Mouse (Mus musculus) forebrain, embryonic 14.5 days (tissue): ENCODE data around the gene Cdh11. TPM values are rescaled to one million over a fixed set of nuclear protein-coding genes. Genes with fewer than 3 reads are reported as not detected.
A peak's percentile ranks its signal among the peaks of the same experiment; 100 is the strongest.

Experiments
- ATAC-seq: fragments of 200-750 bp; cut with Nextera tagmentation; 2 replicates; pipeline ENCODE4 v1.8.0; 2017; ENCODE audit warnings: mild to moderate bottlenecking, moderate library complexity
- DNase-seq: peaks from one replicate; pipeline ENCODE4 v3.0.0-alpha.2; 2015; ENCODE audit warnings: low spot score
- H3K27ac ChIP-seq: fragments of 300-500 bp; sonication (generic); 2 replicates; pipeline ENCODE4 v1.5.1; 2014; ENCODE audit warnings: low read depth, mild to moderate bottlenecking, control low read depth, low read length, moderate library complexity
- H3K27me3 ChIP-seq: fragments of 300-500 bp; sonication (generic); replicated peaks from 2 replicates; pipeline ENCODE4 v1.6.1; 2014; ENCODE audit warnings: low read length, control low read depth, mixed read lengths; ENCODE audit not compliant: control insufficient read depth, insufficient read depth
- H3K36me3 ChIP-seq: fragments of 300-500 bp; sonication (generic); 2 replicates; pipeline ENCODE4 v1.6.1; 2014; ENCODE audit warnings: low read length, control low read depth; ENCODE audit not compliant: control insufficient read depth, insufficient read depth
- H3K4me1 ChIP-seq: fragments of 300-500 bp; sonication (generic); 2 replicates; pipeline ENCODE4 v1.6.1; 2014; ENCODE audit warnings: antibody characterized with exemption, low read length, control low read depth; ENCODE audit not compliant: control insufficient read depth, insufficient read depth
- H3K4me2 ChIP-seq: fragments of 300-500 bp; sonication (generic); 2 replicates; pipeline ENCODE4 v1.6.1; 2014; ENCODE audit warnings: mild to moderate bottlenecking, control low read depth, low read length
- H3K4me3 ChIP-seq: fragments of 300-500 bp; sonication (generic); 2 replicates; pipeline ENCODE4 v1.5.1; 2014; ENCODE audit warnings: low read depth, low read length, control low read depth
- H3K9ac ChIP-seq: fragments of 300-500 bp; sonication (generic); 2 replicates; pipeline ENCODE4 v1.6.1; 2014; ENCODE audit warnings: mild to moderate bottlenecking, low read length, control low read depth, moderate library complexity
- H3K9me3 ChIP-seq: fragments of 300-500 bp; sonication (generic); replicated peaks from 2 replicates; pipeline ENCODE4 v1.6.1; 2016; ENCODE audit warnings: low read length, control low read depth, mixed read lengths; ENCODE audit not compliant: control insufficient read depth
- WGBS: fragments of 180-500 bp; shearing (Covaris S2); extraction: QIAGEN DNeasy Blood & Tissue Kit; methylation state at CpG from one replicate; pipeline ENCODE4 v1.1.7; 2014; 5-methylcytosine and 5-hydroxymethylcytosine counted together
- polyA plus RNA-seq: library from polyadenylated mRNA; unstranded; fragments of >200 nt; fragmentation: Nextera tagmentation; extraction: Ambion mirVana; gene quantifications from 2 replicates; pipeline ENCODE4 v1.2.1, GENCODE M21; 2014

Gene Cdh11
- 33.6 and 44.7 TPM in 2 replicates for polyA plus RNA-seq

DNA sequence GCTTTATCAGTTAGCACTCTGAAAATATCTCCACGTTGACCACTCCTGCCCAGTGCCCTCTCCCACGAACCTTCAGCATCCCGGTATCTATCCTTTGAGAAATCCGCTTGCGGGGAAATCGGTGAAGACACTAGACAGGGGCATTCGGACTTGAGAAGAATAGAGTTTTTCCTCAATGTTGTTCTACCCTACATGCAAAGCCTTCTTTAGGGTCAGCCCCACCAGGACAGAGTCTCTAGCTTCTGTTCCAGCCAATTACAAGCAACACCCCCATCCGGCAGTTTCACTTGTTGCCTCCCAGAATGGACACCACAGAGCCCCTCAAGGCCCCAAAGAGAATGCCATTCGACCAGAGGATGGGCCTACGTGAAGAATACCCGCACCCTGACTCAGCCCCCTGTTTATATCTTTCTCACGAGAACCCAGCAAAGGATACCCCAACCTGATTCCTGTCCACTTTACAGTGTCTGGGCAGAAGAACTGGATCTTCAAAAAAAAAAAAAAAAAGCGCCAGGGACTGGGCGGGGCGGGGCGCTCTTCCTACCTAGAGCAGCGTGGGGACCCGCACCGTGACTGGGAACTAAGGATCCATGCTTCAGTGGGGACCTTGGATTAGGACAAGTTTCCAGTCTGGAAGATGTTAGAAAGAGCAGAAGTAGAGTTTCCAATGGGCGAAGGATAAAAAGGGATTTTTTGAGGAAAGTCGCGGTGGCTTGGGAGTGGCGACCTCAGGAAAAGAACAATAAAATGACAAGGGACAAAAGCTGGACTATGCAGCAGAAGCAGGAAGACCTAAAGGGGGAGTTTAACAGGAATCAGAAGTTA, at the start of gene Cdh11:
Gene Cdh11, minus strand, starts transcription at position 51 of the 825 bp plus-strand sequence.
- H3K4me3 ChIP-seq: peak within 1 kb of the TSS; percentile 71
- 0 out of 2 replicates have a peak, but pooled peaks cover 6% of the 10 kb centered on the region for H3K4me1 ChIP-seq
- no peaks in the 10 kb centered on the region for H3K9me3 ChIP-seq
- no peaks in the 10 kb centered on the region for H3K36me3 ChIP-seq
- H3K27ac ChIP-seq: peak within 1 kb of the TSS; percentile 79
- 5% methylated on average over 23 of the region's 23 CpGs for WGBS
- ATAC-seq (no peak), DNase-seq (peak; percentile 32)
- peak within 1 kb of the TSS; percentile 84 for H3K9ac ChIP-seq
- H3K4me2 ChIP-seq: peak within 1 kb of the TSS; percentile 92
- peaks cover 3% of the 10 kb centered on the region; the same call in 1 of the 2 replicates for H3K27me3 ChIP-seq

DNA sequence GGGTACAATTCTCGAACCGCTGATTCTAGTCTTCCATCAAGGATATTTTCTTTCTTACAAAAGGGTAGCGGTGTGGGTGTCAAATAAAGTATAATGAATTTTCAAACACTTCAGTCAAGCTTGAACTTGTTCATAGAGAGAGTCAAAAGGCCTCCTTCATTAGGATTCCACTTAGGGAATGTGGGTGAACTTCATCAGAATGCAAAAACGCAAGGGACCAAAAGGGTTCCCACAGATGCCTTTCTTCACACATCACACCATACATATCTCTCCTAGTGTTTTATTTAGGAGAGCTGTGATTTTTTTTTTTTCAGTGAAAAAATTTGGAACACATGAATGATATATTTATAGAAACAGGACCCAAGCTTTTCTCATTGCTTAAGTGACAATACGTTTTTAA, 28.5 kb upstream of the Cdh11 start:
- Histone ChIP-seq H3K27ac (no peak overlapping the region), H3K9me3 (no peaks in the 10 kb centered on the region), H3K4me3 (no peak overlapping the region), H3K9ac (no peak overlapping the region), H3K4me1 (no peaks in the 10 kb centered on the region), H3K27me3 (no peaks in the 10 kb centered on the region), H3K4me2 (no peak overlapping the region), H3K36me3 (no peaks in the 10 kb centered on the region)
- 18% methylated on average over 5 of the region's 5 CpGs for WGBS
- DNase-seq (peak; percentile 3), ATAC-seq (no peak)

DNA sequence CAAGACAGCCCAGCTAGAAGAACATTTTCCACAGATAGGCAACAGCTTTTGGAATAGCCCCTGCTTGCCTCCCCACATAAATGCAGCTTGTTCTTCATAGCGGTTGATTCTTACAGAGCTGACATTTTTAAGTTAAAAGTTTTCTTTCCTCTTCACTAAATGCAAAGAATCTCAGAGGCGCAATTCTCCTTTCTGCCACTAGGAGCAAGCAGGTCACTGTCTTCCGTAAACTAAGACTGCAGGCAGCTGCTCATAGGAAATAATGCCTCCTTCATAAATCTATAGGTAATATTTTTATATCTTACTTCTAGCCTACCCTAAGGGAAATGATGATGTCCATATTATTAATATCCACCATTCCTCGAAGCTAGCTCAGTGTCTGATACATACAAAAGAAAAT, 4.9 kb upstream of the Cdh11 start:
- peaks cover 3% of the 10 kb centered on the region; the same call in 1 of the 2 replicates for H3K27me3 ChIP-seq
- 16% methylated on average over 4 of the region's 4 CpGs for WGBS
- ATAC-seq (no peak), DNase-seq (peak; percentile 75)
- H3K36me3 ChIP-seq: no peaks in the 10 kb centered on the region
- no peak overlapping the region for H3K9ac ChIP-seq
- H3K9me3 ChIP-seq: no peaks in the 10 kb centered on the region
- no peak overlapping the region for H3K27ac ChIP-seq
- H3K4me1 ChIP-seq: 0 out of 2 replicates have a peak, but pooled peaks cover 6% of the 10 kb centered on the region
- no peak overlapping the region for H3K4me2 ChIP-seq
- H3K4me3 ChIP-seq: no peak overlapping the region

DNA sequence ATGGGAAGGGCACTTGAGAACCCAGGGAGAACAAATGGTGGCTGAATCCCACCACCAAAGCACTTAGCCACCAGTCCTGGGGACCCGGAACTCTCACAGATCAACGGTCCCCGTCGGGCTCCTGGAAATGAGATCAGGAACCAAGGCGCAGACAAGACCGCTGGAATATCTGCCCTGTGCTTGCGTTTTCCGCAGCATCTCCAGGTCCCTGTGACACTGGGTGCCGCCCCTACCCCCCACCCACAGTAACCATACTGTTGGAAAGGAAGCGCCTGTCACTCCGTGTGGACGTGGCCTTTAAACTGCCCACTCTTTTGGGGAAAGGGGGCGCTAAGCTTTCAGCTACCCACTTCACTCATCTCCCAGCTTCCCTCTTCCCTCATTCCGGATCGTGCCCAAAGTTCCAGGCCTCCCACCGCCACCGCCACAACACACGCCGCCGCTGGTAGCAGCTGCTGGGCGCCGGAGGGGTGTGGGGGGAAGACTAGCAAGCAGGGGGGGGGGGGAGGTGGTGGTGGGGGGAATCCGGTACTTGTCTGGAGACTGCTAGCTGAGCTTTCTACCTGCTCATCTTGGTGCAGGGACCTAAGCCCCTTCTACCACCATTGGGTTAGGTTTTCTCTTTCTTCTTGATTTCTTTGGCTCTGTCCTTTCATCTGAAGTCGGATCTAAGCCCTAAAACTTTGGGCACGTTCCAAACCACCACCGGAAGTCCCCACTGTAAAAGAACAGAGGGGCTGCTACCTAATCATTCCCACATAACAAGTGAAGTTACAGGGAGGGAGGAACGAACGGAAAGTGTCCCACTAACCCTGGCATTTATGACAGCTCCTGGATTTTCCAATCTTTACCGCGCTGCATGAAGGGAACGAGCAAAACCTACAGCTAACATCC, 1.3 kb upstream of the Cdh11 start:
- no peaks in the 10 kb centered on the region for H3K9me3 ChIP-seq
- DNase-seq (peak; percentile 39), ATAC-seq (no peak)
- WGBS: 5% methylated on average over 30 of the region's 31 CpGs
- H3K27ac ChIP-seq: no peak overlapping the region
- peaks cover 3% of the 10 kb centered on the region; the same call in 1 of the 2 replicates for H3K27me3 ChIP-seq
- H3K36me3 ChIP-seq: no peaks in the 10 kb centered on the region
- 0 out of 2 replicates have a peak, but pooled peaks cover 6% of the 10 kb centered on the region for H3K4me1 ChIP-seq
- peak overlapping the region; percentile 84 for H3K9ac ChIP-seq
- H3K4me3 ChIP-seq: peak overlapping the region; percentile 71
- peak overlapping the region; percentile 92 for H3K4me2 ChIP-seq

DNA sequence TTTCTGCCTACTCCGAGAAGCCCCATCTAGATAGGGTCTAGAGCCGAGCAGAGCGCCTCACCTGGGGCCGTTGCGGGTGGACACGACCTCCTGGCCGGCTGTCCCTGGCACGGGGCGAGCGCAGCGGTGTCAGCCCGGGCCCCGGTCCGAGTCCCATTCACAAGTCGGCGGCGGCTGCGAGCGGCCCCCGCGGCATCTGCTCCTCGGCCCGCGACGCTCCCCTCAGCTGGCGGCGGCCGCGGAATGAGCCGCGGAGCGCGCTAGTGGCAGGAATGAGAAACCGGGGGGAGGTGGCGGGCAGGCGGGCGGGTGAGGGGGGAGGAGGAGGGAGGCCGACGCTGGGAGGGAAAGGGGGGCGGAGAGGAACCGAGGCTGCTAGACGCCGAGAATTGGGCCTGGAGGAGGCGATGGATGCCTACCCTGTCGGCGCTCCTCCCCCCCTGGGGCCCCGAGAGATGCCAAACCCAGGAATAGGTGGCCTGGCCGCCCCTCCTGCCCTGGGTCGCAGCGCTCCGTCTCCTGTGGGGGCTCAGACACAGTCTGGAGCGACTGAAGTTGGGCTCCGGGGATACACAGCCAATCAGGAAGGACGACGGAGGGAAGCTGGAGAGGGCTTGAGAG, 497 bp downstream of the Cdh11 start:
- peak overlapping the region; percentile 84 for H3K9ac ChIP-seq
- H3K27me3 ChIP-seq: peaks cover 3% of the 10 kb centered on the region; the same call in 1 of the 2 replicates
- WGBS: under 1% methylated on average over 52 of the region's 55 CpGs
- 0 out of 2 replicates have a peak, but pooled peaks cover 6% of the 10 kb centered on the region for H3K4me1 ChIP-seq
- H3K4me2 ChIP-seq: peak overlapping the region; percentile 92
- H3K36me3 ChIP-seq: no peaks in the 10 kb centered on the region
- ATAC-seq (peak; percentile 77), DNase-seq (peak; percentile 84)
- peak overlapping the region; percentile 79 for H3K27ac ChIP-seq
- H3K4me3 ChIP-seq: peak overlapping the region; percentile 71
- no peaks in the 10 kb centered on the region for H3K9me3 ChIP-seq

DNA sequence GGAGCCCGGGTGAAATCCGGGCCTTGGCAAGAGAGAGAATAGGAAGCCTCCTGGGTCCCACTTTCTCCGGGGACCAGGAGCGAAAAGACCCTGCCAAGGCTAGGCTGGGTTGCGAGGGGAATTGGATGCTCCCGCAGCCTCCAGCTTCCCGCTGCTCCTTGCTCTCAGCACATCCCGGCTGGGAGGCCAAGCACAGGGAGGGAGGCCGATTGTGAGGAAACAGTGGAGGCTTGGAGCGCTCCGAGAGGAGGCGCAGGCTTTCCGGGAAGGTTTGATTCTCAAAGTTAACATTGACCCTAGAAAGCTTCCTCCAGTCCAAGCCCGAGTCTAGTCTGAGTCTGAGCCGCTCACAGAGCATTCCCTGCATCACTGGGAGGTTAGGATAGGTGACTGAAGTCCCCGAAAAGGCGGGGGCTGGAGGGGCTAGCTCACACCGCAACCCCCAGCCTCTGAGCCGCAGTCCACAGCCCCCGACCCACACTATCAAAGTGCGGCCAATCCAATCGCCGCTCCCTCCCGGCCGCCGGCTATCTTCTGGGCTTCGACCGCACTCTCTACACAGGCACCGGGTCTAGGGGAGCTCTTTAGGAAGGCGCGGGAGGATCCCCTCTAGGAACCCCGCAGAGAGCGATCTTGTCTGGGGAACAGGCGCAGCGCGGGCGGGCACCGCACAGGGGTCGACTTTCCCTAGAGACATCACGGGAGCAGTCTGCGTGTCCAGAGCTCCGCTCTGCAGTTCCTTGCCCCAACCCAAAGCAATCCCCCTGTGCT, 1.4 kb downstream of the Cdh11 start:
- H3K27ac ChIP-seq: peak overlapping the region; percentile 79

DNA sequence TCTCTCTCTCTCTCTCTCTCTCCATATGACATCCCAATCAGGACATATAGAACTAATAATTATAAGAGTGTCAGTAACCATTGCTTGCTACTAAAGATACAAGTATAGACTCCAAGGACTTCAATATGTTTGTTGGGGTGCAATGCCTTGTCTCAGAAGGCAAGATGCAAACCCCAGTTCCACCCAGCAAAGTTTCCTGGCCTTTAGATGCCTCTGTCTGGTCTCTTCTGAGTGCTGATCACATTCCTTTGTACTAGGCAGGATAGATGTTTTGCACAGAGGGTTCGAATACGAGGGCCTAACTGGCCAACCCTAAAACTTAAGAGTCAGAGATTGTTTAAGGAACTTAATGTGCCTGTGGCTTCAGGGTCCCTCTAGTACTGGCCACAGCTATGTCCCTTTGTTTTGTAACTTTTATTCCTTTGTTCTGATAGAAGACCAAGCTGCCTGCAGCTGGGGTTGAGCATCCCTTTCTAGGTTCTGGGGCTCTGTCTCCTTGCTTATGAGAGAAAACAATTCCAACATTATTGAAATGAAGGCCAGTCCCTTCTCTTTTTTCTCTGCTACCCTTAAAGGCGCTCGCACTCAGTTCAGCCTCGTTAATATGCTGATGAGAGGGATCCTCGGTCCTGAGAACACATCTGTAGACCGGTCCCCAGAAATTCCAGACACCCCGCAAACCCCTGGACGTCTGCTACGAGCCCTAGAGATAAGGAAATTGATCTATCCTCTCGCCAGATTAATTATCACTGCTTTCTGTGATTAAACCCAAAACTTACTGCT, 2.5 kb downstream of the Cdh11 start:
- ATAC-seq: no peak
- peak overlapping the region; percentile 84 for H3K9ac ChIP-seq
- H3K4me1 ChIP-seq: 0 out of 2 replicates have a peak, but pooled peaks cover 6% of the 10 kb centered on the region
- no peaks in the 10 kb centered on the region for H3K9me3 ChIP-seq
- 7% methylated on average over 11 of the region's 11 CpGs for WGBS
- DNase-seq: no peak
- H3K27ac ChIP-seq: peak overlapping the region; percentile 23; the same call in 1 of the 2 replicates
- H3K27me3 ChIP-seq: no peaks in the 10 kb centered on the region; the same call in 1 of the 2 replicates
- peak overlapping the region; percentile 71 for H3K4me3 ChIP-seq
- H3K36me3 ChIP-seq: no peaks in the 10 kb centered on the region
- H3K4me2 ChIP-seq: peak overlapping the region; percentile 92

More for the DNA sequence above, 1.4 kb downstream of the Cdh11 start:
- Histone ChIP-seq H3K4me1 (0 out of 2 replicates have a peak, but pooled peaks cover 6% of the 10 kb centered on the region), H3K4me2 (peak overlapping the region; percentile 92), H3K36me3 (no peaks in the 10 kb centered on the region), H3K27me3 (peaks cover 3% of the 10 kb centered on the region; the same call in 1 of the 2 replicates), H3K9ac (peak overlapping the region; percentile 84), H3K9me3 (no peaks in the 10 kb centered on the region), H3K4me3 (peak overlapping the region; percentile 71)
- peak; percentile 71 for DNase-seq
- under 1% methylated on average over 42 of the region's 42 CpGs for WGBS
- ATAC-seq: peak; percentile 51
